Mouse (Mus musculus) left cerebral cortex, postnatal 36 days (tissue): ENCODE results near the gene Pole4. TPM values are rescaled to one million over a fixed set of nuclear protein-coding genes. Genes with fewer than 3 reads are reported as not detected.
"Not testable (repeated sequence)": the region's sequence is repeated elsewhere in the genome, so short reads cannot be mapped to it uniquely, and the experiment has no call there.

Experiments used
- DNase-seq, 2 experiments: peaks; one replicate each; pipeline ENCODE4 v3.0.0; 2021 to 2022; ENCODE audit warnings: low spot score in 2 of 2, mixed read lengths in 1 of 2
- intact Hi-C: fragments of 180-260 bp; cut with DNase I; formaldehyde crosslinking; loops from one replicate; pipeline ENCODE4 v1.15.1; 2025
- total RNA-seq, 2 experiments: library from RNA; stranded (reverse); gene quantifications; 2 replicates each; pipeline ENCODE4 v1.2.3; 2021

Gene Pole4
- total RNA-seq, 2 experiments from 2014 or later: 31.4 to 32.7 TPM

DNA sequence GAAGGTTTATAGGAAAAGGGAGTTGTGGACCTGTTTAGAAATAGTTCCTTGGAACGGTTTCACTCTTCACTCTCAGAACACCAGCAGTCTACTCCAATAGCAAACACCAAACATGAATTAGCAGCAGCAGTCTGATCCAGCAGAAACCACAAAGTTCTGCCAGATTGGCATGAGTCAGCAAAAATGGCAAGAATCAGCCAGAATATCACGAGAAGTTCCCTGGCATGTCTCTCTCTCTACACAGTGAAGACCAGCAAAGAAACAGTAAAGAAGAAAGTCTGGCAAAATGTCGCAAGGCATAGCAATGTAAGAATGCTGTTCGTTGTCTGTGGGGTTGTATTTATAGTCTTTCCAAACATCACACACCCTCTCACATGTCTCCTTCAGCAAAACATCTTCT, 11.0 kb upstream of the Pole4 start:
- intact Hi-C loops: no loop called here
- DNase-seq: no peak

DNA sequence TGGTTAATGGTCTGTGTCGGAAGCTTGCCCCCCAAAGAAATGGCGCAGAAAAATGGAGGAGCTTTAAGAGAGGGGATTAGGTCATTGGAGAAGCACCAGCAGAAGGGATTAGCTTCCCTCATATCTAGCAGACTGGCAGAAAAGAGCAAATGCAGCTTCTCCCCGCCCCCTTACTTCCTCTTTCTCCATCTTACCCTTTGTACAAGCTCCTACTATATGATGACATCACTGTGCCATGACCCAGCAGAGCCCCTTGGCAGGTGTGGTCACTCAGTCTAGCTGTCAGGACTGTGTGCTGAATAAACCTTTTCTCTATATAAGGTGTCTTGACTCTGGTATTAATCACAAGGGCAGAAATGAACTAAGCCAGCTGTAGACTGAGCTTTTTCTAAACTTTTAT, 10.5 kb upstream of the Pole4 start:
- intact Hi-C loops: no loop called here

DNA sequence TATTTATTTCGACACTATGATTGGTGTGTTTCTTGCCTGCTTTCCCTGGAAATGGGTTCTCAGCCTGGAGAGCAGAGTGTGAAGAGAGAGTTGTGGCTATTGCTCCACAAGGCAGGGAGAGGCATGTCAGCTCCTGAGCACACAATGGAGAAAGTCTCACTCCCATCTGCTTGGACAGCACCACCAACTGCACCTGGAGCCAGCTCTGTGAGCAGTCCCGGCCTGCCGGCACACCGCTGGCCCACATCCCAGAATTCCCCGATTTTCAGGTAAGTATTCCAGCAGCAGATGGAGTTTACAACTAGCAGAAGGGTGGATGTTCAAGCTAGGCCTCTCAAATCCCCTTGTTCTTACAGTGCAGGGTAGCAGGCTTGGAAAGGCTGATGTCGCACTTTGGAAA, 10.1 kb upstream of the Pole4 start:
- intact Hi-C loops: no loop called here

More for the DNA sequence above, 10.5 kb upstream of the Pole4 start:
- no peak for DNase-seq

DNA sequence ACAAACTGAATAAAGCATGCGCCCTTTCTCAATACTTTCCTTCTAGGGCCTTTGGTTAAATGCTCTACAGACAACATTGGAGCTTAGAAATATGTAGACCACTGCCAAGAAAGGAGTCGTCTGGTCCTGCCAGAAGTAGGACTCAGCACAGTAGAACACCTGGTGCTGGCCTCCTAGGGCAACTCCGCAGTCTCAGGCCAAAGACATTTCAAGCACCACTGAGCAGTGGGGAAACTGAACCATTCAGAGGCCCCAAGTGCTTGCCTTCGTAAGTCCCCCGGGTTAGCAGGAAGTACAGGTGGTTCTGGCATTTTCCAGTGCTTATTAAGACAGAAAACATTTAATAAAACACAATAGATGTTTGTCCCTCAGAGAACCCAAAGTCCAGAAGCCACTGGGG, 9.7 kb upstream of the Pole4 start:
- no peak for DNase-seq
- intact Hi-C loops: no loop called here

More for the DNA sequence above, 10.1 kb upstream of the Pole4 start:
- no peak for DNase-seq

DNA sequence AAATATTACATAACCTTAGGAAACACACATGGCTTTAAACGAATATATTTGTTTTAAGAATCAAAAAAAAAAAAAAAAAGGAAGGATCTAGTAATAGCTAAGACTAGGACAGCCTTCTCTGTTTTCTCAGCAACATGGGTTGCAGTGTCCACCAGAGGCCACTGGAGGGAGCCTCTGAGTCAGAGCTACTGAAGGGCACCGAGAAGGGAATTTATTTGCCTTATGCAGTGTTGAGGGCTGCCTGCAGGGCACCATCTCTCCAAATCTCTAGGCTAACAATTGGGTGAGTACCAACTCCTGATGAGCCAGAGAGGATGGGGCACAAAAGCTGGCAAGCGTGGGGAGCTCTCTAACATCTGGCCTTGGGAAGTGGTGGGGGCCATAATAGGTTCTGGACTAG, 9.1 kb upstream of the Pole4 start:
- intact Hi-C loops: no loop called here
- DNase-seq: peak; percentile 50 to 57

DNA sequence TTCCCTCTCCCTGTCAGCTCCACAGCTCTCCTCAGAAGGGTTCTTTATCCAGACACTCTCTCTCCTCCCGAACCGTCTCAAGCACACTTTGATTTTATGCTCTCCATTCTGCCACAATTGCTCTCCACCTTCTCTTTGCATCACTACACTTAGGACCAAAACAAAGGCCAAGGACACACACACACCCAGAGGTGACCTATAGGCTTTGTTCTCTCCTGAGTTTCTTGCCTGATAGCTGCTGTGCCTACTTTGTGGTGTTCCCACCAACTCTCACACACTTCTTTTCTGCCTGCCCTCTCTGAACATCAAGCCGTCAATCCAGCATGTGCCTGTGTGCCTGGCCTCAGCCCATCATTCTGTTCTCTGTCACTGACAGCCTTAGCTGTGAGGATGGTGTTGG, 2.6 kb upstream of the Pole4 start:
- DNase-seq: no peak
- intact Hi-C loops: loop anchor here (10.0 kb wide), 1 partner anchor 413 kb away; no protein-coding TSS in a partner anchor

DNA sequence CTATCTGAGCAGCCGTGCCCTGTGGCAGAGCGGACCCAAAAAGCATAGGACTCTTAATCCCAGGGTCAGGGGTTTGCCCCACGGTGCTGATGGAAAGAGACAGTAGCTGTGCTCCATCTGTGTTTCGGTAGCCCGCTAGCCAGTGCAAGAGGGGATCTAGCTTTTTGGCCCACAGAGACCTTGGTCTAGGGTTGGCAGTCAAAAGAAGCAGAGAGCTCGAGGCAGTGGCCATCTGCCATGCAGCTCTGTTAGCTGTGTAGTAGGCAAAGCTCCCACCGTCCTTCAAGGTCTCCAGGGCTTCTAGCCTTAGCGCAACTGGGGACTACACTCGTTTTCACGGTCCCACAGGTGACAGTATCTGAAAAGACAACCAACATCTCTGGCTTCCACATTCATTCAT, 2.1 kb upstream of the Pole4 start:
- intact Hi-C loops: loop anchor here (10.0 kb wide), 1 partner anchor 412 kb away; no protein-coding TSS in a partner anchor
- DNase-seq: no peak

DNA sequence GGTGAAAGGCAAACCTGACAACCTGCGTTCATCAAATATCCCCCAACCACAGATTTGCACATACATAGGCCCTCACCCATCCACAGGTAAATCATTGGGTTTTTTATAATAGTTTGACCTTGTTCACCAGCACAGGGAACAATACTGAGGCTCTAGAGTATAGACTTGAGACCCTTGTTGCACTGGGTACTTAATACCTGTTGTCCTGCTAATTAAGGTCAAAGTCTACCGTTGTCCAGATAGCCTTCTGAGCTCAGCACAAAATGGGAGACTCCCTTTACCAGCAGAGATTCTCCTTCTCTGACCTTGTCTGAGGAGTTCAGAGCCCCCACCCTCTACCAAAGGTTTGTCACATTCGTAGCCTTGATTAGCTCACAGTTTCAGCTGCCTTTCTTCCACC, 1.5 kb downstream of the Pole4 start:
- DNase-seq: no peak
- intact Hi-C loops: loop anchor here (2.0 to 10.0 kb wide), 4 partner anchors 51 to 726 kb away; no protein-coding TSS in a partner anchor

DNA sequence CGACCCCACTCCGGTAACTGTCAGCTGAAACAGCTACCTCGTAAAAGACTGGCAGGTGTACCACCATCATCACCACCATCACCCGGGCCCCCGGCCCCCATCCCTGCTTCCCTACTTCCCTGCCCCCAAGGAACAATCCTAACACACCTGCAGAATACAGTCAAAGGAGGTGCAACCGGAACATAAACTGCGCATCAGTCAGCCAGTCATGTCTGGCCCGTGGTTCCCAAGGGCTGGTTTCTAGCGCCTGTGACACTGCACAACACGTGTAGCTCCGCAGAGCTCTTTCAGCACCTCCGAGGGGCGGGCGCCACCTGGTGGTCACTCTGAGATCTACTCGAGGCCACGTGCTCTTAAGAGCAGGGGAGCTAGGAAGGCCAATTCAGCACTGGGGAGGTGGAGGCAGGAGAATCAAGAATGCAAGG, 2.6 kb downstream of the Pole4 start:
- DNase-seq: peak; percentile 78 to 82
- intact Hi-C loops: loop anchor here (2.0 to 10.0 kb wide), 4 partner anchors 50 to 725 kb away; no protein-coding TSS in a partner anchor

DNA sequence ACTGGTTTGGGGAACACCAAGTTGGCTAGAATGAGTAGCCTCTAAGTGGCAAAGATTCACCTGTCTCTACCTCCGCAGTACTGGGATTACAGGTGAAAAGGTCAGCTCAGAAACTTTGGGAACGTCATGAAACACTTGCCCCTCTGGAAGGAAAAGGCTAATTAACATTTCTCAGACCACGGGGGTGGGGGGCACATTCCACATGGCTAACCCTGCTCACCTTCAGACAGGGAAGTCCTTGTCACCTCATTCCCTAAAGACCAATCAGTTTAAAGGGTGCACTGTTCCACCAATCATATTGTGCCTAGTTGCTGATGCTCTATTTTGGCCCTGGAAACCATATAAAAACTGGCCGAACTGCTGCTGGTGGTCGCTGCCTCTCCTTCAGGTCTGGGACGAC, 3.9 kb downstream of the Pole4 start:
- intact Hi-C loops: loop anchor here (5.0 to 10.0 kb wide), 3 partner anchors 49 to 724 kb away; no protein-coding TSS in a partner anchor
- no peak for DNase-seq

DNA sequence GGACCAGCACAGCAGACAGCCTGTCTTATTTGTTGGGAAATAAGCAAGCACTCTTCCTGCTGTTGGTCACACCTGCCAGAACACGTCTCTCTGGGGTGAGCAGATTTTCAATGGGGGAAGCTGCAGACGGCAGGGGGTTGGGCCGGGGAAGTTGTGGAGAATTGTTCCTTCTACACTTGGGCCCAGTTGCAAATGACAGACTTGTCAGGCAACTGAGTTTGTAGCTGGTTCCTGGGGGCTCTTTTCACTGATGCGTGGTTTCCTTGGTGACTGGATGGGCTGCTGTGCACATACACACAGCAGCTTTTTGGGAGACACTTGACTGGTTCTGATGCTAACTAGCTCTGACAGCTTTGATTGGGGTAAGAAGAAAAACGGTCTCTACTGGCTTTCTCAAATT, 5.3 kb downstream of the Pole4 start:
- no peak for DNase-seq
- intact Hi-C loops: loop anchor here (5.0 to 10.0 kb wide), 3 partner anchors 48 to 723 kb away; no protein-coding TSS in a partner anchor

DNA sequence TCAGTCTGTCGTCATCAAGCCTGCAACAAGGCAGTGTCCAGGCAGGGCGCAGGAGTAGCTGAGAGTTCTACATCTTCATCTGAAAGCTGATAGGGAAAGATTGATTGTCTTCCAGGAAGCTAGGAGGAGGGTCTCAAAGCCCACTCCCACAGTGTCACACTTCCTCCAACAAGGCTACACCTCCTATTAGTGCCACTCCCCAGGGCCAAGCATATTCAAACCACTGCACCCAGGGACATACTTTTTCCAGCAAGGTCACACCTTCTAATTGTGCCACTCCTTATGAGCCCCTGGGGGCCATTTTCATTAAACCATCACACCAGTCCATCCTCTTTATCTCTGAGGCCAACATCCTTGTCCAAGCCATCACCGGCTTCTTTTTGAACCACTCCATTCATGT, 8.4 kb downstream of the Pole4 start:
- no peak for DNase-seq
- intact Hi-C loops: no loop called here

DNA sequence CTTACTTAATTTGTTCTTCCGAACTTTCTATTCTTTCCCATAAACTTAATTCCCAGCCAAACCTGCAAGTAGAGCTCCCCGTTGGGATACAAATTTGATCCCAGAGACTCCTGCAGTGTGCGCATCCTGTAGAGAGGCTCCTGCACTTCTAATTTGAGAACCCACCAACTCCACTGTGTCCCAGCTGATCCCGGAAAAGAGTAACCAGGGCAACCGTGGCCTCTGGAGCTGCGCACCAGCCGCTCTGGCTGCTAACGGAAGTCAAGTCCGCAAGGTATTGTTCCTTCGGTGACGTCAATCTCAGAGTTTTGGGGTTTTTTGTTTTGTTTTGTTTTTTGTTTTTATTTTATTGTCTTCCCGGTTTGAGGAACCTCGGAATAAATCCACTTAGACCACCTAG, 10.5 kb downstream of the Pole4 start:
- no peak for DNase-seq
- intact Hi-C loops: no loop called here

DNA sequence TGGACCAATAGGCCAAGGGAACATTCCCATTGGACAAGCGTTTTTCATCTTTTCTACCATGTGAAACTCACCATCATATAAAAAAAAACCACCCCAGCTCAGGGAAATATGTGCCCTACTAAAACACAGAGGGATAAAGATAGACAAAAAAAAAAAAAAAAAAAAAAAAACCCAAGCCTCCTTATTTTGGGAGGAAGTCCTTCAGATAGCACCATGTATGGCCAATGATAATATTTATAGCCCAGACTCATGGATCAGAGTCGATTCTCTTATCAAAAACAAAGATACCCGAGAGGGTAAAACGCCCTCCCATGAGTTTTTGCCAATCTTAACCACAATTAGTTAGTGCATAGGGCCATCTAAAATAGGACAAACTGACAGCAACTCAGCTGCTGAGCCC, 15.7 kb downstream of the Pole4 start:
- no peak for DNase-seq
- intact Hi-C loops: no loop called here

DNA sequence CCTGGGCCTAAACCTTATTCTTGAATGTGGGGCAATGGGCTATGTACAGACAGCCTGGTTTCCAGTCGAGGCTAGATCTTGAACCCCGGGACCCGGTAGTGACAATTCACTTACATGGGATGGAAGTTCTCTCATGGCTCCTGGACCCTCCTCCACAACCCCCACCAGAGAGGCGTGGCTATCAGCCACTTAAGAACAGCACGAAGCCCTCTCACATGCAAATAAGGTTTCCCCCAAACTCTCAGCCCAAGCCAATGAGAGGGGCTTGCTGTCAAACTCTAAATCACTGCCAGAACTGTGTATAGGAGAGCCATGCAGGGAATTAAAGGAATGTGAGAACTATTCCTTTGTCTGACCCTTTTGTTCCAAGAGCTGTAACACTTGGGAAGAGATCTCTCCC, 16.6 kb downstream of the Pole4 start:
- DNase-seq, intact Hi-C loops: not testable (repeated sequence)

DNA sequence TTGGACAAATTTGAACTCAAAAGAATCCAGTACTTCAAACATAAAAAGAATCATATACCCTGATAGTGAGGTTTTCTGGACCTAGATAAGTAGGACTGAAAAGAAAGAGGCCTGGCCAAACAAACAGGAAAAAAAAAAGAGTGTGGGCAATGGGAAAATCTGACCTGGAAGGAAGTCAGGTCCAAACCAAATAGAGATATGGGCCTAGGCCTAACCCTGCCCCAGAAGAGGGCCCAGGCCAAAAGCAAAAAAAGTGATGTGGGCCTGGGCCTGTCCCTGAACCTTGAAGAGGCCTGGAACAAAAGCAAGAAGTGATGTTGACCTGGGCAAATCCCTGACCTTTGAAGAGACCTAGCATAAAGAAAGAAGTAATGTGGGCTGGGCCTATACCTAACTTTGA, 21.0 kb downstream of the Pole4 start:
- DNase-seq: no peak
- intact Hi-C loops: no loop called here

DNA sequence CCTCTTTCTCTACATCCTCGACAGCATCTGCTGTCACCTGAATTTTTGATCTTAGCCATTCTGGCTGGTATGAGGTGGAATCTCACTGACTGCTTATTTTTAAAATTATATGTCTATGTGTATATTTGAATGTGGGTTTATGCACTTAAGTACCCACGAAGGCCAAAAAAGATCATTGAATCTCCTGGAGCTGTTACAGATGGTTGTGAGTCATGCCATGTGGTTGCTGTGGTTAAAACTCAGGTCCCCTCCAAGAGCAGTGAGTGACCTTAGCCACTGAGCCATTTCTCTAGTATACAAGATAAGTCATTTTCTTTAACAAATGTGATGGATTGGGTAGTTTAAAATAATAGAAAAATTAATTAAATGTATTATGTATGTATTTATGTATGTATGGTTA, 25.9 kb downstream of the Pole4 start:
- DNase-seq, intact Hi-C loops: not testable (repeated sequence)

DNA sequence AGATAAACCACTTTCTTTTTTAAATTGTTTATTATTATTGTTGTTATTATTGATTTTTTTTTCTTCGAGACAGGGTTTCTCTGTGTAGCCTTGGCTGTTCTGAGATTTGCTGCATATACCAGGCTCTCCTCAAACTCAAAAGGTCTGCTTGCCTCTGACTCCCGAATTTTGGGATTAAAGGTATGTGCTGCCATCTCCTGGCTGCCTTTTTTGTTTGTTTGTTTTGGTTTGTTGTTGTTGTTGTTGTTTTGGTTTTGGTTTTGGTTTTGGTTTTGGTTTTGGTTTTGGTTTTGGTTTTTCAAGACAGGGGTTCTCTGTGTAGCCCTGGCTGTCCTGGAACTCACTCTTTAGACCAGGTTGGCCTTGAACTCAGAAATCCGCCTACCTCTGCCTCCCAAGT, 27.5 kb downstream of the Pole4 start:
- DNase-seq, intact Hi-C loops: not testable (repeated sequence)

DNA sequence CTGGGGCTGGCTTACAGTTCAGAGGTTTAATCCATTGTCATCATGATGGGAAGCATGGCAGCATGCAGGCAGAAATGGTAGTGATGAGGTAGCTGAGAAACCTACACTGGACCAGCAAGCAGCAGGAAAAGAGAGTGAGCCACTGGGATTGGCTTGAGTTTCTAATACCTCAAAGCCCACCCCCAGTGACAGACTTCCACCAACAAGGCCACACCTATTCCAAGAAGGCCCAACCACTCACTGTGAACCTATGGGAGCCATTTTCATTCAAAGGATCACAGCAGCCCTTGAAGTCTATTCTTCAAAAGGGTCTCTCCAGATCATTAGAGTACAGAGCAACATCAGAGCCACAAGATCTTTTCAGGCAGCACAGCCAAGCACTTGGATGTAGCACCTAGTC, 38.7 kb downstream of the Pole4 start:
- intact Hi-C loops: no loop called here
- DNase-seq: no peak

DNA sequence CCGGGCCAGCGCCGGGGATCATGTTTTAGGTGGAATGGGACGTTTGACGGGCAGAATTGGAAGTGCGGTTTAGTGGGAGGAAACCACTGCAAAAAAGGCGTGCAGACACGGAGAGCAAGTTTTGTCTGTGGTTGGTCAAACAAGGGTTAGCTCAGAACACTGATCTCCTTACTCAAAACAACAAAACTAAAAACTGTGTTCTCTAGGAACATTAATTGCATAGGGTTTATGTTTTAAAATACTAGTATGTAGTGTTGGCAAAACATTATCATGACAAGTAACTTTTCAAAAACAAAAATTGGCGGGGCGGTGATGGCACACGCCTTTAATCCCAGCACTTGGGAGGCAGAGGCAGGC, 52.0 kb downstream of the Pole4 start:
- intact Hi-C loops: loop anchor here (5.0 kb wide), 1 partner anchor 49 kb away; no protein-coding TSS in a partner anchor
- DNase-seq: no peak

DNA sequence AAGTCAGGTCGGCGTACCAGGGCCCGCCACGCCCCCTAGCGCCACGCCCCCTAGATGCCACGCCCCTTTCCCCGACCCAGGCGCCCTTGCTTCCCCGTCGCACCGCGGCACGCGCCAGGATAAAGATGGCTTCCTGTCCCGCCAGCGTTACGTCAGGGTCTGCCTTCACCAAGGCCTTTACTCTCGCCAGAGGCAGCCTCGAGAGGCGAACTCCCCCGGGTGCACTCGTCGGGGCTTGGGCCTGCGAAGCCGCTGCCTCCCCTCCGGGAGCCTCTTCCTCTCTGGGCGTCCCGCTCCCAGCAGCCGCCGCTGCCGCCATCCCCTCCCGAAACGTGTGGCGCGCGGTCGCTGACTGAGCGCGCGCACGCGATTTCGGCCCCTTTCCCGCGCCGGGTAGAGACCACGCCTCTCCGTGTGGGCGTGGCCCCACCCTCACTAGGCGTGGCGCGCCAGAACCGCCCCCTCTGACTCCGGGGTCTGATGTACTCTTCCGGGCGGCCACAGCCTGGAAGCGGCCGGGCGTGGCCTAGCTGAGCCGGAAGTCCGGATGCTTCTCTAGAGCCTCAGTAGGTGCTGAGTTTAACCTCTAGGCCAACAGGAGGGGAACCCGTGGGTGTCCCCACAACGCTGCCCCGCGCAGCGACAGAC, 52.5 kb downstream of the Pole4 start:
- intact Hi-C loops: loop anchor here (5.0 kb wide), 1 partner anchor 50 kb away; no protein-coding TSS in a partner anchor
- DNase-seq: peak; percentile 89 to 91

DNA sequence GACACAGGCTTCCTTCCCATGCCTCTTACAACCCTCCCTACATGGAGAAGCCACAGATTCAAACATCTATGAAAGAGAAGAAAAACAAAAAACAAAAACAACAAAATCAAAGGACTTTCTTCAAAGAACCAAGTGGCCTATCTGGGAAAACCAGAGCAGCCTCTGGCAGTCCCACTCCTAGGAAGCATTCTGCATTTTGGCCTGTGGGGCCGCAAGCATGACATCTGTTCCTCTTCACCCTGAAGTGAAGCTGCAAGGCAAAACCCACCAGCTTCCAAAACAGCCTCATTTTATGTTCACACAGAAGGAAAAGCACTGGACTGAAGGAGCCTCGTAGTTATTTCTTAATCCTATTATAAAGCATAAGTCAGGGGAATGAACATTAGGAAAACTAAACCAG, 56.1 kb downstream of the Pole4 start:
- no peak for DNase-seq
- intact Hi-C loops: no loop called here
